Mouse (Mus musculus) adrenal gland, postnatal 4 days (tissue): ENCODE data around the gene Prkce. TPM values are rescaled to one million over a fixed set of nuclear protein-coding genes. Genes with fewer than 3 reads are reported as not detected.

ENCODE experiments used
- DNase-seq, 2 experiments: peaks; one replicate each; pipeline ENCODE4 v3.0.0; 2021 to 2022; ENCODE audit warnings: low spot score in 2 of 2, mixed read lengths in 2 of 2
- total RNA-seq, 2 experiments: library from RNA; stranded (reverse); gene quantifications; 2 replicates each; pipeline ENCODE4 v1.2.3; 2021

Gene Prkce
- total RNA-seq, 2 experiments from 2014 or later: 25.2 to 27.4 TPM

DNA sequence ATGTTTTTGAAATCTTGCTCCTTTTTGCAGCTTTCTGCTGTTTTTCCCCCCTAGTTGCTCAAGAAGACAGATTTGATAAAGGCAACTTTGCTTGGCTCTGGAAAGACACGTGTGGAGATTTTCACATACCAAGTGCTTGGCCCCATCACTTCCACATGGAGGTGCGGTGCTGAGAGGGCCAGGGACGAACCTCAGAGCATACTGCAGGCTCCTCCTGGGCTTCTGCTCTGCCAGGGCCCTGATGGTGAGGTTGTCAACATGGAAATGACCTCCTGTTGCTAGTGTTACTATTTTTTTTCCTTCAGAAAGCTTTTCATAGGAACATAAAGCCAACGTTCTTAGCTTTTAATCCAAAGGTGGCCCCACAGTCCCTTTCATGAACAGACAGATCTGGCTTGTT lies 191.3 kb downstream of the Prkce start:
- DNase-seq: no peak

DNA sequence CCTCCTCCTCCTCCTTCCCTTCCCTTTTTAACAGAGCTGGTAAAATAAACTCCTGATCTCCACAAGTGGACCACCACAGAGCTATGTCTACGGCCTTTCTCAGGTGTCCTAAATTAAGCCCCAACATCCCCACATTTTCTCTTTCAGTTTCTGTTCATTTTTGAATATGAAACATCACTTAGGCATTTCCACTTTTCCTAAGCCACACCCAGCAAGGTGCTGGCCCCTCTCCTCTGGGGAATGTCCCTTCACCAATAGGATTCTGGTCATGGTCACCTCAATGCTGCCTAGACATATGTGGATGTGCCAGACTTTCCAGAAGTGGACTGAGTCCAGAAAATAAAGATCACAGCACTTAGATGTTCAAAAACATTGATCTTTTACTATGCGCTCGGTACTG lies 193.3 kb downstream of the Prkce start:
- no peak for DNase-seq

DNA sequence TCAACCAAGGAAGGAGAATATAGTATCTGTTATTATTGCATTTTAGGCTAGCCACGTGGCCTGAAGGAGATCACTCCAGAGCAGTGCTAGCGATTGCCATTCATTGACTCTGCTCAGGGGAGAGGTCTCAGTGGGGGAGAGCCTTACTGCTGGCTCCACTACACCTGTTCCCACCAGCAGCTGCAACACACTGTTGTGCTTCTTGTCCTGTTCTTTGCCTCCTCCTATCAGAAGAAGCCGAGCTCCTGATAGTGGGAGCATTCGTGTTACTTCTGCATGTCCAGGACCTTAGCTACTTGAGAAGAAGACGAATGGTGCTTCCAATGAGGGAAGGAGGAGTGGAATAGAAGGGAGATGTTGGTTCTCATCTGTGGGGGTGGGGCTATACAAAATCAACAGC lies 195.8 kb downstream of the Prkce start:
- no peak for DNase-seq

DNA sequence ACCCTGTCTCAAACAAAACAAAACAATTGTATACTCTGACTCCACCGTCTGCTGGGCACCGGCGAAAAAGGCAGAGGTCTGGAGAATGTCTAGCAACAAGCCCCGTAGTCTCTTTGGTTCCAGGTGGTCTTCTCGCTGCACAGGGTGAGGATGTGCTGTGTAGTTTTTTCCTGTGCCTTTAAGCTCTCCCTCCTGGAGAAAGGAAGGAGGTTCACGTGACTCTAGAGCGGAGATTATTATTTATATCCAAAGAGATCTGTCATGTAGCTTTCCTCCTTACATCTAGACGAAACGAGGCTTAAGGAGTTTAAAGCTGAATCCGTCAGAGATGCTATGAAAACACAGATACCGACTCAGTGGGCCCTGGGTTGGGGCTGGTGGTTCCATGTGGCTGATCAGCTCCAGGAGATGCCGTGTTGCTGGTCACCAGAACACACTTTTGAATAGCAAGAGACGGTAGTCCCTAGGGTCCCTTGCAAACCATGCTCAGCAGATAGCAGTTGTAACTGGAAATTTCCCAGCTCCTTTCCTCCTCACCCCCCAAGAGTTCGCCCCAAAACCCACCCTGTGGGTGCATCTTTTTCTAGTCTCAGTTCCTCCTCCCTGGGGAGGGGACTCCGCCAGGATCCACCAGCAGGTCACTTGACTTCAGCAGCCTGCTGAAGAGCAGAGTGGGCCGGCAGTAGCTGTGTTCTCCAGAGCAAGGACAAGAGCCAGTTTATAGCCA lies 196.9 kb downstream of the Prkce start:
- DNase-seq: no peak

DNA sequence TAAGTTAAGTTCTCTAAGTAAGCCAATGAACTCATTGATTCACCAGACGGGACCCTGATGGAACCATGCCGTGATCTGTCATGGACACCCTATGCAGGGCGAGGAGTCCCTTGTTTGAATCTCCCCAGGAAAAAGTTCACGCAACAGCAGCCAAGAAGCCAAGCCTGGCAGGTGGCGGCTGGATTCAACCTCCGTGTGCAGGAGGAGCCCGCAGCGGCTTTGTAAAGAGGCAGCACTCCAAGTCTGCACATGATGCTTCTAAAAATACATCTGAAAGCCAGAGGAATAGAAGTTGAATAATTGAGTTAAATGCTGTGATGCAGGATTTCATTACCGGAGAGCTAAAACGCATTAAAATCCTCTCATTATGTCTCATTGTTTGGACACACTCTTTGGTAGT lies 199.3 kb downstream of the Prkce start:
- DNase-seq: no peak

DNA sequence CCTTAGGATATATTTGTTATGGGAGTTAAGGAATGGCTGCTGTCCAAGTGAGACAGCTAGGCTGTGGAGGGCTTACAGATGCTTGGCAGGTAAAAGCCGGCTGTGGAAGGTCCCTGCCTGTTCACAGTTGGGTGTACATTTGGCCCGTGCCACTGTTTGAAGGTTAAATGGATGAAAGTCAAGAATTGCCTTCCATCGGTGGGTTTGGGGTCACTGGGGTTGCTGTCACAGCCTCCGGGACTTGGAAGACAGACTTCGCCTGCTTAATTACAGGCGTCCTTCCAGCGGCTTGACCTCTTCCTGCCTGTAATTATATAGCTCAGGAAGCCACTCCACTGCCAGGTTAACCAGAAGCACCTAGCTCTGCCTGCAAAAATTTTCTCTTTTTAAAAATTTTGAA lies 200.1 kb downstream of the Prkce start:
- no peak for DNase-seq

DNA sequence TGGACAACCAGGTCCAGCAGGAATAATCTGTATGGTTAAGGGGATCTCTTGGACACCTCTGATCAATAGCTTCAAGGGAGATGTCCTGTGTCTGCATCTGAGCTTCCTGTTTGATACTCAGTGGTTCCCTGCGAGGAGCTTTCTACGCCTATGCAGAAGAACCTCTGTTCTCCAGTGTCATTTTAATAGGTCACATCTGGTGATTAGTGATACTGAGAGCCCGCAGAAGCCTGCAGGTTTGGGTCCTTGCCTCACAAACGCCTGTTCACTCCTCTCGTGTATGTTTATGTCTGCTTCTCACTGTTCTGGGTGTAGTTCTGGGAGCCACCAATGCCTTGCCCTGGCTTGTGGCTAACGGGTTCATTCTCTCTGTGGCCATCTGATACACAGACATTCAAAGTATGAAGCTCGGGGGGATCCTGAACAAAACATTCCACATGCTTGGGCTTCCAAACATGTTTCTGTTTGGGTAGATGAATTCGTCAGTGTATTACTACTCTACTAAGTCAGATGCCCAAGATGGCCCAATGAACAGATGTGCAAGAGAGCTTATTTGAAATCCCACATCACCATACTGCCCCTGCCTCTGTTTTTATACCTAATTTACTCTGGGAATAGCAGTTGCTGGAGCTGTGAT lies 202.6 kb downstream of the Prkce start:
- no peak for DNase-seq

DNA sequence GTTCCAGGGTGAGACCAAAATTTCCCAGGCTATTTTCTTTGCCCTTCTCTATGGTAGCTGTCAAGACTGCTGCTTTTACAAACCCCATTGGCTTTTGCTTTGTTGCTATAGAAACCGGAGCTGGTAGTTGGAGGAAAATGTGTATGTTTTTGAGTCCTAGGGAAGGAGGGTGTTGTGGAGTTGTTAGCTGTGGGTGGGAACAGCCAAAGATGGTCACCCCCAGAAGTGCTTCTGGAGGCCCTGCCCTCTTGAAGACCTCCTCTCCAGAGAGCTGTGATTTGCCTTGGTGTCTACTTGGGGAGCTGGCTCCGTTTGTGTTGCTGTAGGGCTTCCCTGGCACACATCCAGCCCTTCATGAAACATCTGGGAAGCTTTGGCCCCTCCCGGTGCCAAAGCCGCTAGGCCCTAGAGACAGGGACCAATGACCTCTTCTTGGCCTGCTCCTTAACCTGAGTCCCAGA lies 203.5 kb downstream of the Prkce start:
- DNase-seq: no peak

DNA sequence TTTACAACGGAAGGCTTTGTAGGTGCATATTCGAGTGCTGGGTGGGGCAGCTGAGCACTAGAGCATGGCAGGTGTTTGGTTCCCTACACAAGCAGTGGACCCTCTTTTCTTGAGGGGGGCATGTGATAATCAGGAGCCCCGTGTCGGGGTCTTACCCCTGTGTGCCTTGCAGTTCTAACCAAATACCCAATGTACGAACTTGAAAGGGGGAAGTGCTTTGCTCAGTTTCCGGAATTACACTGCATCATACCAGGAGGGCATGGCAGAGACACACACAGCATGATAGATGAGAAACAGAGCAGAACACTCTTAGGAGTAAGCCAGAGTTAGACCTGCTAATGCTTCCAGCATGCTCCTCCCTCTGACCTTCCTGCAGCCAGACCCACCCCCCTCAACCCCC lies 208.8 kb downstream of the Prkce start:
- DNase-seq: no peak

DNA sequence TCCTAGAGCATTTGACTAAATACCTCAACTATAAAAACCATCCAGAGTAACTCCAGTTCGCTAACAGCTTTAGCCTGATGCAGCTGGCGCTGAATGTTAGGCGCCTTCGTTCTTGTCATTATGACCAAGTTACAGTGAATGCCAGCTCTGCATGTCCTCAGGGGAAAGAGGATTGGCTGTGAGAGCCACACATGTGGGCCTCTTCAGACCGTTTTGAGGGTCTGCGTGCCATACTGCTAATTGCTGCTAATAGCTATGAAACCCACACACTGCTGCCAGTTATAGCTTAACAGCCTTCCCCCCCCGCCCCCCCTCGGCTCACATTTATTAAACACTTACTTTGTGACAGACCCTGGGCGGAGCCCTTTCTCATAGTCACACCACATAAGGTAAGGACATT lies 210.3 kb downstream of the Prkce start:
- no peak for DNase-seq

DNA sequence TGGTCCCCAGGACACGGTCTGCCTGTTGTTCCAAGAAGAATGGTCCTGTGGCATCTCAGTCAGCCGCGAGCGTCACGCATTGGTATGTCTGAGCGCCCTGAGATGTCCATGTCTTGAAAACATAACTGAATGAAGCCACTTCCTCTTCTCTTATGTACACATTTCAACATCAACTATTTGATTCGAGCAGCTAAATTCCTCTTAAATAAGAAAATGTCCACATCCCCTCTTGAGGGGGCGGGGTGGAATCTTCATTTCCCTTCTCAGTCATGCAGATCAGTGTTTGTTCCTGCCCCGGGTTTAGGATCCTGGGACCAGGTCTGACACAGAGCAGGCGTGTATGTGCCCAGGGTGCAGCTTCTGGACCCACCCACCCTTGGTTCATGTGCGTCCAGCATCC lies 211.0 kb downstream of the Prkce start:
- no peak for DNase-seq

DNA sequence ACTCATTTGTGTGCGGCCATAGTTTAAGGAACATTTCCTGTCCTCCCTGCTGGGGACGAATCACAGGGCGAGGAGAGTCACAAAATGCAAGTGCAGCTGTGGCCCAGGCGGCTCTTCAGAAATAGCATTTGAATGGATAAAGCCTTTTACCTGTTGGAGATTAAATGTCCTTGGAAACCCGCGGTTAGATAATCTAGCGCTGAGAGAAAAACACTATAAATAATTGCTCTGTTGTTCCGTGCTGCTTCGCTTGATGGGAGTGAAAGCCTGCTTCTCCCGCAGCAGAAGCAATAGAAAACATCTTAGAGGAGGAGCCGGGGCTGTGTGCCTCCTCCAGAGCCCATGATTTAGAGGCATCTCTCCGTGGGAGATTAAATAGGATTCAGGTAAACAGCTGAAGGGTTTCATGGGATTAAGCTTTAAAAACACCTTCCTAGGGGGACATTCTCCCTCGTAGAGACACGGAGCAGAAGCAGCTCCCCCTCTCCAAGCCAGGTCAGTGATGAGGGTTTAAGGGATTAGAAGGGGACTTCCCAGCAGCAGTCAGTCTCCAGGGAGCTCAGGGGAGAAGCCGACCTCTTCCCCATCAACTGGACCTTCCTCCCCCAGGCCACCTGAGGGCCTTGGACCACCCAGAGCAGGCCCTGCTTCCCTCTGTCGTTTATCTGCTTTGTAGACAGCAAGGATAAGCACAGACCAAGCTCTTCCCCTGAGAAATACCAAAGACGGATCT lies 212.0 kb downstream of the Prkce start:
- DNase-seq: no peak

DNA sequence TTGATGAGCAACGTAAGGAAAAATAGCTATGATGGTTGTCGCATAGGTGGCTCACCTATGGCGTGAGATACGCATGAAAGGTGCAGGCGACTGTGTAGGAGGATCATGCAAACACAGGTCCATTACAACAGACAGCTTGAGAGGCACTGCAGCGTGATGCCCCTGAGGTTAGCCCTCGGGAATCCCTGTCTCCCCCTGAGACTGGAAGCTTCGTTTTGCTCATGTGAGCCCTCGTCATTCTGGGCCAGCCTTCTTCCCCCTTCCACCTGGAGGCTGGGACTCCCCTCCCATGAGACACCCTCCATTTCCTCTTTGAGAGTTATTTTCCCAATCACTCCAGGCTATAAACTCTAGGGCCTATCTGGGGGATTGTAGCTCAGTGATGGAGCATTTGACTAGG lies 213.9 kb downstream of the Prkce start:
- DNase-seq: no peak

DNA sequence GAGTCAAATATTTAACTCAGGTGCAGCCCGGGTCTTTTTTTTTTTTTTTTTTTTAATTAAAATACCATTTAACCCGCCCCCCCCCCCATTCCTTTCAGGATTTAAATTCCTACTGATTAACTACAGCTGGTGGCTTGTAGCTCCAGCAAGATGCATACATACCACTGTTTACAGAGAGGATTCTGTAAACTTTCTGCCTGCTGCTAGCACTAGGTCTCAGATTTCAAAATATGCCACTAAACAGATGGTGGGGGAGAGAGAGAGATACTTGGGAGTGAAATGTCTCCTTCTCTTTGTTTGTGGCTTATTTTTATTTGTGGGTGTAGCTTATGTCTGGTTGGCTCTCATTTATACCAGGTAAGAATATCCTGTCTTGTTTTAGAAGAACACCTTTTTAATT lies 215.3 kb downstream of the Prkce start:
- DNase-seq: no peak

DNA sequence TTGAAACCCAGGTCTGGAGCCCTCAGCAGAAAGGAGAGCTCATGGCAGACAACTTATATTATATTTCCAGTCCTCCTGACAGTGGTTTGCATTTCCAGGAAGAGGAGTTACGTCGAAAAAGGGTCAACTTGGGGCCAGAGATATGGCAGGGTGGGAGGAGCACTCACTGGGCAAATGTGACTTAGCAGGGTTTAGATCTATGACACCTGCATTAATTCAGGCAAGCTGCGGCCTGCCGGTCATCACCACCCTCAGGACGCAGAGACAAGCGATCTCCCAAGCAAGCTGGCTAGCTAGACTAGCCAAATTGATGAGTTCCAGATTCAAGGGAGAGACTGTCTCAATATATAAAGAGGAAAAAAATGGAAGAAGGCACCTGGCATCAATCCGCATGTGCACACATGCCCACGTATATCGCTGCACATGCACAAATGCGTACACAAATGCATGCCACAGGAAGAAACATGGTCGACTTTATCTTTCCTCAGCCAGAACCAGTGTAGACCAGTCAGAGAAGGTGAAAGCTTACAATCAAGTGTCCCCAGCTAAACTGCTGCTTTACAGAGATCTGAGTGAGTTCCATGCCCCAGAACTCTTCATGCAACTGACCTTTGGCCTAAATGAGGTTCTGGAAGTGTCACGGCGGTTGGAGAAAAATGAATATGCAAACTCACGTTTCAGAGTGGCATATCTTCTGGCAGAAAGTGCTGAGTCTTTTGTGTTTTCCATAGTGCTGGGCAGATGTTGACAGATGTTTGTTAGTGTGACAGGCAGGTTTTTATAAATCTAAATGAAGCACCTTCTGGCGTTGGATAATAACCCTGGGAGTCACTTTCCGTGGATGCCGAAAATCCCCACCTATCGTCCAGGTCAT lies 216.4 kb downstream of the Prkce start:
- DNase-seq: no peak

DNA sequence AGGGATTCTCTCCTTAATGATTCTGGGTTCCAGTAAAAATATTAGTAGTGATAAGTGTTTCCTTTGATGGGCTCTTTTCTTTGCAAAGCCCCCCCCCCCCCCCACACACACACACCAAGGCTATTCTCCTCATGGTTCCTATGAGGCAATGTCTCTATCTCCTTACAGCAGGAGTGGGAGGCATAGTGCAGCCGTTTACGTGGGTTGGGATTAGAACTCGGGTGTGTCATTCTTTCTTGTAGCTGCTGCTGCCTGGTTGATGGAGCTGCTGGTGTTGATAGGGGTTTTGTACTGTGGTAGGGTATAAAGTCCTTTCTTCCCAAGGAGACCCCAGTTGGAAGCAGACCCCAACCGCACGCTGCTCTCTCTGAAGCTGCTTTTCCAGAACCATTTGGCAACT lies 224.9 kb downstream of the Prkce start:
- DNase-seq: no peak

DNA sequence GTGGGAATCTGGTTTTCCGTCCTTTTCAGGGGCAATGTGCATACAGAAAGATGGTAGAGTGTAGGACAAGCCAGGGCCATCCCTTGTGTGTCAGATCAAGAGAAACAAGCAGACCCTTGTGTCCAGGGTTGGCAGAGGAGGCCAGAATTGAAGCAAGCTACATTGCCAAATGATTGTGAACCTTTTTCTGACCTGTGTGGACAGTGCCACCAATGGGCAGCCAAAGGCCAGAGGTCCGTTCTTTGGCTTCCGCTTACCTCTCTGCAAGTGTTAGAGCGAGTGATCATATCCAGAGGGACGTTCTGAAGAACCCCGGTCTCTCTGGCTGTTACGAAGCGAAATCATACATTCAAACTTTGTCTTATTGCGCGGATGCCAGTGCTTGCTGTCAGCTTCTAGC lies 225.6 kb downstream of the Prkce start:
- no peak for DNase-seq

DNA sequence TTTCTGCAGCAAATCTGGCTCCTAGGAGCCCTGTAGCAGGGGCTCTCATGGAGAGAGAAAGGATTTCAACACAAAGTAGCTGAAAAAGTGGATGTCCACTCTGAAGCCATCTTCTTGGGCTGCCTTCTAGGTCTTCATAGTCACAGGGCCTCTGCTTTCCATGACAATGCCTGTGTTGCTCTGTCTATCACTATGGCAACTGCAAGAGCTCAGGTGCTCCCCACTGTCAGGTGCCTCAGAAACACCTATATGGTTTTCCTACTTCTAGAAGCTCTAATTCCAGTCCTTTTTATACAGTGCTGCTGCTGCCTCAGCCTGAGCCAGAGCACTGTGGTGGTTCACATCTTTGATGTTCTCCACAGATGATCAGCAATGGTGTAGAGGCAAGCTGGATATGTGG lies 229.5 kb downstream of the Prkce start:
- no peak for DNase-seq

DNA sequence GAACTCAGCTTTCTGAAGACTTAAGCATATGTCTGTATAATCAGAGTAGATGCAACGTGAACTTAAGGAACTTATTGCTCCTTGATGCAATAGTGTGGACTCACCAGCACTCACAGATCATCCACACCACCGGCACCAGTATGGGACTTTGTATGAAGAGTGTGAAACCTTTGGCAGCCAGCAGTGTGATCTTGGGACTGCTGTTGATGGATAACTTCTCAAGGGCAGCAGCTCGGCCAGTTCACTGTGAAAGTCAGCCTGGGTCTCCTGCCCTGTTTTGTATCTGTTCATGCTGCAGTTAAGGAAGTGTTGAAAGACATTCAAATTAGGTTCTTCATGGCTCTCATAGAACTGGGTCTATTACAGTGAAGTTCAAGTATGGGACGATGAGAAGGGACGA lies 230.1 kb downstream of the Prkce start:
- no peak for DNase-seq

DNA sequence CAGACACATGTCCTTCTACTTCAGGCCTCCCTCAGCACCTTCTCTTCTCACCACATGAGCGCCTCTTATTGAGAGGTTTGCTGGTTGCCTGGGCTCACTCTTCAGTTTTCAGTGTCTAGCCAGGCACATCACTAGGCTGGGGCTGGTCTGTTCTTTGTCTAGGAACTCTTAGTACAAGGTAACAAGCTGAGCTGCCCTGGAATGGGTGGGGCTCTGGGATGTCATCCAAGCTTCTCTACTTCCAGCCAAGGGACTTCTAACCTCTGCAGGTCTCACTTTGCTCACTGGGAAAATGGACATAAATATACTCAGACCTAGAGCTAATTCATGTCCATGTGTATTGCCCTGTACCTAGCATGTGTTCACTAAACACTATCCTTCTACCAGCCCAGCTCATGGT lies 230.6 kb downstream of the Prkce start:
- no peak for DNase-seq

DNA sequence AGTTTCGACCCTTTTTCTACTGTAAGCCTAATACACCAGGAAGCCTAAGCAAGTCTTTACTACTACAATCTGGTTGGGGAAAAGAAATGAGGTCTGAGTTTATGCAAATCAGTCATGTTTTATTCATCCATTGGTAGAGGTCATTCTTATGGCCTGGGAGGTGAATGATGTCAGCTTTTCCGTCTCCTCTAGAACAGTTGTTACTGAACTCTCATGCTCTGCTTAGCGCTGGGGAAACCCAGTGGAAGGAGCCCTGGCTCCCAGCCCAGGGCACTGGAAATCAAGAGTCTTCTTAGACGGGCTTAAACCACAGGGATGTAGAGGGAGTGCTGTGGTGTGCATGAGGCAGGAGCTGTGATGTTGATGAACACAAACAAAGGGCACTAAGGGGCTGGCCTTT lies 232.4 kb downstream of the Prkce start:
- DNase-seq: no peak
